Mouse (Mus musculus) embryonic facial prominence, embryonic 10.5 days (tissue): Measurements from ENCODE around the gene Slc27a2. TPM values are rescaled to one million over a fixed set of nuclear protein-coding genes. Genes with fewer than 3 reads are reported as not detected.
"Not testable (repeated sequence)": the region's sequence is repeated elsewhere in the genome, so short reads cannot be mapped to it uniquely, and the experiment has no call there.

Source experiments
- DNase-seq: peaks from one replicate; pipeline ENCODE4 v3.0.0-alpha.2; 2017; ENCODE audit warnings: low spot score
- H3K27ac ChIP-seq: fragments of 300-500 bp; sonication (generic); replicated peaks from 2 replicates; pipeline ENCODE4 v1.5.1; 2016; ENCODE audit warnings: mild to moderate bottlenecking
- H3K27me3 ChIP-seq: fragments of 300-500 bp; sonication (generic); replicated peaks from 2 replicates; pipeline ENCODE4 v1.6.1; 2016; ENCODE audit warnings: low read depth, mild to moderate bottlenecking; ENCODE audit not compliant: poor library complexity, severe bottlenecking
- H3K36me3 ChIP-seq: fragments of 300-500 bp; sonication (generic); replicated peaks from 2 replicates; pipeline ENCODE4 v1.6.1; 2016; ENCODE audit warnings: mild to moderate bottlenecking, moderate library complexity
- H3K4me1 ChIP-seq: fragments of 300-500 bp; sonication (generic); 2 replicates; pipeline ENCODE4 v1.6.1; 2016
- H3K4me3 ChIP-seq: fragments of 300-500 bp; sonication (generic); 2 replicates; pipeline ENCODE4 v1.5.1; 2016; ENCODE audit warnings: mild to moderate bottlenecking, moderate library complexity
- H3K9me3 ChIP-seq: fragments of 300-500 bp; sonication (generic); 2 replicates; pipeline ENCODE4 v1.6.1; 2016; ENCODE audit warnings: mild to moderate bottlenecking
- WGBS: fragments of 180-500 bp; shearing (Covaris S2); methylation state at CpG from one replicate; pipeline ENCODE4 v1.1.7; 2016; 5-methylcytosine and 5-hydroxymethylcytosine counted together
- polyA plus RNA-seq: library from polyadenylated mRNA; unstranded; fragments of >200 nt; fragmentation: Nextera tagmentation; extraction: Ambion mirVana; gene quantifications from 2 replicates; pipeline ENCODE4 v1.2.1, GENCODE M21; 2016

The Slc27a2 gene
- 1.5 and 3.8 TPM in 2 replicates for polyA plus RNA-seq

GRCm38 (mm10) chr2:126552357-126553290 is at the start of gene Slc27a2:
Gene Slc27a2 (plus strand): TSS chr2:126552407.
- Histone ChIP-seq H3K4me3 (peak within 1 kb of the TSS; percentile 68), H3K4me1 (peaks cover 14% of the 10 kb centered on the region), H3K27ac (peak within 1 kb of the TSS; percentile 26), H3K27me3 (peaks cover 69% of the 10 kb centered on the region), H3K9me3 (no peaks in the 10 kb centered on the region), H3K36me3 (no peaks in the 10 kb centered on the region)
- 1% methylated on average over 61 of the region's 61 CpGs for WGBS
- peak; percentile 73 for DNase-seq

- H3K4me1 ChIP-seq, result no peaks in the 10 kb centered on the region
- no peaks in the 10 kb centered on the region for H3K27me3 ChIP-seq
- H3K27ac ChIP-seq, result no peak overlapping the region
- no peak overlapping the region for H3K4me3 ChIP-seq
- WGBS, result 91% methylated on average over 1 of the region's 1 CpGs
- no peaks in the 10 kb centered on the region for H3K36me3 ChIP-seq
- DNase-seq, result no peak
- no peaks in the 10 kb centered on the region for H3K9me3 ChIP-seq
Observed at GRCm38 (mm10) chr2:126505156-126505555, 47.1 kb upstream of the Slc27a2 start.

- Histone ChIP-seq H3K27me3 (no peaks in the 10 kb centered on the region), H3K9me3 (no peaks in the 10 kb centered on the region), H3K27ac (no peak overlapping the region), H3K36me3 (no peaks in the 10 kb centered on the region), H3K4me3 (no peak overlapping the region), H3K4me1 (no peaks in the 10 kb centered on the region)
- DNase-seq, result no peak
- 92% methylated on average over 5 of the region's 5 CpGs for WGBS
Observed at GRCm38 (mm10) chr2:126507477-126507876, 44.7 kb upstream of the Slc27a2 start.

- Histone ChIP-seq H3K9me3 (no peaks in the 10 kb centered on the region), H3K27me3 (no peaks in the 10 kb centered on the region), H3K4me1 (no peaks in the 10 kb centered on the region), H3K27ac (no peak overlapping the region), H3K4me3 (no peak overlapping the region), H3K36me3 (no peaks in the 10 kb centered on the region)
- WGBS, result 64% methylated on average over 1 of the region's 1 CpGs
- no peak for DNase-seq
Observed at GRCm38 (mm10) chr2:126508228-126508627, 44.0 kb upstream of the Slc27a2 start.

GRCm38 (mm10) chr2:126515069-126515826 is 37.0 kb upstream of the Slc27a2 start:
- no peaks in the 10 kb centered on the region for H3K9me3 ChIP-seq
- no peak for DNase-seq
- no peaks in the 10 kb centered on the region for H3K36me3 ChIP-seq
- WGBS, result 83% methylated on average over 6 of the region's 6 CpGs
- H3K4me1 ChIP-seq, result no peaks in the 10 kb centered on the region
- H3K4me3 ChIP-seq, result no peak overlapping the region
- no peaks in the 10 kb centered on the region for H3K27me3 ChIP-seq
- no peak overlapping the region for H3K27ac ChIP-seq

GRCm38 (mm10) chr2:126519872-126520581 is 32.2 kb upstream of the Slc27a2 start:
- H3K27me3 ChIP-seq, result no peaks in the 10 kb centered on the region
- 91% methylated on average over 11 of the region's 11 CpGs for WGBS
- no peak overlapping the region for H3K27ac ChIP-seq
- DNase-seq, result no peak
- no peaks in the 10 kb centered on the region for H3K36me3 ChIP-seq
- no peaks in the 10 kb centered on the region for H3K4me1 ChIP-seq
- no peaks in the 10 kb centered on the region for H3K9me3 ChIP-seq
- no peak overlapping the region for H3K4me3 ChIP-seq

- Histone ChIP-seq H3K36me3 (no peaks in the 10 kb centered on the region), H3K4me1 (no peaks in the 10 kb centered on the region), H3K27me3 (no peaks in the 10 kb centered on the region), H3K27ac (no peak overlapping the region), H3K9me3 (no peaks in the 10 kb centered on the region), H3K4me3 (no peak overlapping the region)
- DNase-seq, result no peak
- 15% methylated on average over 7 of the region's 7 CpGs for WGBS
Observed at GRCm38 (mm10) chr2:126520828-126521227, 31.4 kb upstream of the Slc27a2 start.

- Histone ChIP-seq H3K36me3 (no peaks in the 10 kb centered on the region), H3K27ac (no peak overlapping the region), H3K9me3 (no peaks in the 10 kb centered on the region), H3K4me3 (no peak overlapping the region), H3K4me1 (no peaks in the 10 kb centered on the region), H3K27me3 (no peaks in the 10 kb centered on the region)
- WGBS, result 82% methylated on average over 10 of the region's 10 CpGs
- DNase-seq, result no peak
Observed at GRCm38 (mm10) chr2:126521471-126521870, 30.7 kb upstream of the Slc27a2 start.

GRCm38 (mm10) chr2:126522056-126522455 is 30.2 kb upstream of the Slc27a2 start:
- H3K9me3 ChIP-seq, result no peaks in the 10 kb centered on the region
- WGBS, result 74% methylated on average over 8 of the region's 8 CpGs
- no peaks in the 10 kb centered on the region for H3K27me3 ChIP-seq
- DNase-seq, result no peak
- no peak overlapping the region for H3K4me3 ChIP-seq
- H3K36me3 ChIP-seq, result no peaks in the 10 kb centered on the region
- no peaks in the 10 kb centered on the region for H3K4me1 ChIP-seq
- no peak overlapping the region for H3K27ac ChIP-seq

GRCm38 (mm10) chr2:126523101-126523745 is 29.0 kb upstream of the Slc27a2 start:
- 70% methylated on average over 5 of the region's 5 CpGs for WGBS
- DNase-seq, result not testable (repeated sequence)

GRCm38 (mm10) chr2:126524271-126524670 is 27.9 kb upstream of the Slc27a2 start:
- WGBS, result 79% methylated on average over 2 of the region's 2 CpGs
- Histone ChIP-seq H3K27ac (no peak overlapping the region), H3K36me3 (no peaks in the 10 kb centered on the region), H3K4me1 (no peaks in the 10 kb centered on the region), H3K27me3 (no peaks in the 10 kb centered on the region), H3K9me3 (no peaks in the 10 kb centered on the region), H3K4me3 (no peak overlapping the region)
- DNase-seq, result no peak

More at GRCm38 (mm10) chr2:126523101-126523745, 29.0 kb upstream of the Slc27a2 start:
- not testable (repeated sequence) for H3K27ac ChIP-seq, H3K27me3 ChIP-seq, H3K4me3 ChIP-seq, H3K36me3 ChIP-seq, H3K4me1 ChIP-seq, H3K9me3 ChIP-seq

- WGBS, result 92% methylated on average over 8 of the region's 8 CpGs
- DNase-seq, result no peak
- no peaks in the 10 kb centered on the region for H3K9me3 ChIP-seq
- H3K4me1 ChIP-seq, result no peaks in the 10 kb centered on the region
- no peak overlapping the region for H3K4me3 ChIP-seq
- H3K27me3 ChIP-seq, result no peaks in the 10 kb centered on the region
- H3K36me3 ChIP-seq, result no peaks in the 10 kb centered on the region
- no peak overlapping the region for H3K27ac ChIP-seq
Observed at GRCm38 (mm10) chr2:126527461-126527860, 24.7 kb upstream of the Slc27a2 start.
